Mouse (Mus musculus) spleen, postnatal 4 days (tissue): ENCODE measurements around the gene Mill2.
"Not testable (repeated sequence)": the region's sequence is repeated elsewhere in the genome, so short reads cannot be mapped to it uniquely, and the experiment has no call there.

Experiments used
- DNase-seq, 2 experiments: peaks; one replicate each; pipeline ENCODE4 v3.0.0; 2022; ENCODE audit warnings: low spot score in 2 of 2

Mill2 gene

GRCm38 (mm10) chr7:18839865-18840264 is at the start of gene Mill2:
TSS of gene Mill2 (plus strand) at chr7:18839966.
- no peak for DNase-seq

GRCm38 (mm10) chr7:18790671-18791070 is 49.1 kb upstream of the Mill2 start:
- not testable (repeated sequence) for DNase-seq

- DNase-seq = peak in 1 of 2 experiments; percentile 27
Measured at GRCm38 (mm10) chr7:18798420-18798819, 41.3 kb upstream of the Mill2 start, which contains the start of gene Psg19. TSS of gene Psg19 (minus strand) at chr7:18798520.

GRCm38 (mm10) chr7:18799129-18799528 is 40.6 kb upstream of the Mill2 start:
- peak in 1 of 2 experiments; percentile 29 for DNase-seq

GRCm38 (mm10) chr7:18803526-18803925 is 36.2 kb upstream of the Mill2 start:
- peak in 1 of 2 experiments; percentile 24 for DNase-seq

- DNase-seq = peak in 1 of 2 experiments; percentile 22
Measured at GRCm38 (mm10) chr7:18818301-18818700, 21.5 kb upstream of the Mill2 start.

- no peak for DNase-seq
Measured at GRCm38 (mm10) chr7:18821507-18821906, 18.3 kb upstream of the Mill2 start, which contains the start of gene Psg17. TSS of gene Psg17 (minus strand) at chr7:18821607.

GRCm38 (mm10) chr7:18827792-18828546 is 11.8 kb upstream of the Mill2 start:
- no peak for DNase-seq

- DNase-seq = no peak
Measured at GRCm38 (mm10) chr7:18828592-18828991, 11.2 kb upstream of the Mill2 start.

- no peak for DNase-seq
Measured at GRCm38 (mm10) chr7:18829545-18829944, 10.2 kb upstream of the Mill2 start.

- no peak for DNase-seq
Measured at GRCm38 (mm10) chr7:18832298-18832697, 7.5 kb upstream of the Mill2 start.

- DNase-seq = no peak
Measured at GRCm38 (mm10) chr7:18840386-18841173, 814 bp downstream of the Mill2 start.

GRCm38 (mm10) chr7:18841174-18841567 is 1.4 kb downstream of the Mill2 start:
- no peak for DNase-seq

GRCm38 (mm10) chr7:18844811-18845210 is 5.0 kb downstream of the Mill2 start:
- no peak for DNase-seq

GRCm38 (mm10) chr7:18848395-18848794 is 8.6 kb downstream of the Mill2 start:
- DNase-seq = no peak

GRCm38 (mm10) chr7:18858310-18858916 is 18.6 kb downstream of the Mill2 start:
- no peak for DNase-seq

GRCm38 (mm10) chr7:18862801-18863200 is 23.0 kb downstream of the Mill2 start:
- no peak for DNase-seq

- no peak for DNase-seq
Measured at GRCm38 (mm10) chr7:18868491-18868890, 28.7 kb downstream of the Mill2 start.

GRCm38 (mm10) chr7:18871031-18871430 is 31.3 kb downstream of the Mill2 start, which contains the start of gene Pglyrp1:
TSS of gene Pglyrp1 (plus strand) at chr7:18871331.
- not testable (repeated sequence) for DNase-seq

GRCm38 (mm10) chr7:18872014-18872802 is 32.4 kb downstream of the Mill2 start:
- no peak for DNase-seq

GRCm38 (mm10) chr7:18872816-18873215 is 33.0 kb downstream of the Mill2 start:
- no peak for DNase-seq
